Mouse (Mus musculus) heart, adult 10 weeks (tissue): ENCODE results near the gene Olfr666. TPM values are rescaled to one million over a fixed set of nuclear protein-coding genes. Genes with fewer than 3 reads are reported as not detected.

Source experiments
- polyA plus RNA-seq: library from polyadenylated mRNA; stranded (reverse); fragments of 350-450 nt; fragmentation: Illumina TruSeq; extraction: RNeasy Lipid Tissue Mini Kit (QIAGEN cat#74804); gene quantifications from one replicate; pipeline ENCODE4 v1.2.3, GENCODE M21; 2014; ENCODE audit warnings: low read depth, low replicate concordance

Gene Olfr666
- polyA plus RNA-seq = not detected

DNA sequence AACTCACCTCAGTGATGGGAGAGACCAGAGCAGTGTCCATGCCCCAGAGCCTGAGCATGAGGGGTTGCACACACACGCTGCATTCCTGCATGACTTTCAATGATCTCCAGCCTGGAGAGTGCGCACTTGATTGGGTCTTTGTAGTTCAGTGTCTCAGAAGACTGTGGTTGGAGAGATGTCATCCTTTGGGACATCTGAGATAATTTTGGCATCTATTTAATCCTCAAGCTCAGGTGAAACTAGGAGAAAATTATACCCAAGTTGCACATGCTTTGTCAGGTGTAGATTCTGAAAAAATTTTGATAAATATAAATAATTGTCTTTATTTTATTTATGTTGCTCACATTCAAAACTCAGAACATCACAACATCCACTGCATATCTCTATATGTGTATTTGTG, at the start of gene Olfr666:
Olfr666 (minus strand) TSS at position 101 of the 400 bp plus-strand sequence.

GRCm38 (mm10) chr7:104933940-104934339, 38.2 kb upstream of the Olfr666 start, which contains the start of gene Olfr669:
Olfr669 (plus strand) TSS chr7:104934240.

DNA sequence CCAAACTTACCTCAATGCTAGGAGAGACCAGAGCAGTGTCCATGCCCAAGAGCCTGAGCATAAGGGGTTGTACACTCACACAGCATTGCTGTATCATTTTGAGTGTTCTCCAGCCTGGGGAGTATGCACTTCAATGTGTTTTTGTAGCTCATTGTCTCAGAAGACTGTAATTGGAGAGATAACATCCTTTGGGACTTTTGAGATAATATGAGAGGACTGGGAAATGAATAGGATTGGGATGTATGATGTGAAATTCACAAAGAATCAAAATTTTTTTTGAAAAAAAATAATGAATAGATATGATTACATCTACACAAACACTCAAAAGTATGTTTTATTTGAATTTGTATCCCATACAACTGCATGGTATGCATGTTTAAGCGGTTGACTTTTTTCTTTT, 32.2 kb upstream of the Olfr666 start, which contains the start of gene Olfr668:
Olfr668 (minus strand) TSS at position 101 of the 400 bp plus-strand sequence.

GRCm38 (mm10) chr7:104921382-104921781, 25.6 kb upstream of the Olfr666 start, which contains the start of gene Olfr667:
Olfr667 (minus strand) TSS chr7:104921482.

DNA sequence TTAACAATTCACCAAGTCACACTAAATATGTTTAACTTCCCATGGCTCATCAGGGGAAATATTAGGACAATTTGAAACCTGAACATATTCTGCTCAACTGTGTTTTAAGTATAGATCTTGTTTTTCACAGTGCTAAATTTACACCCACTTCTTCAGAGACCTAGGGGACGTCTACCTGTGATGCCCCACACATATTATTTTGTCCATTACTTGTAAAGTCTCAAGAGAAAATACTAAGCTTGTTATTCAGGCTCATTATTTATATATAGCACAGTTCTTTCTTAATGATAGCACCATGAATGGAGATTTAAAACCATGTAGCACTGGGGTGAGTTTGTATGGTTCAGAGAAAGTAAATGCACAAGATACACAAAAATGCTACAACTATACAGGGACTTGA, 18.0 kb downstream of the Olfr666 start, which contains the start of gene Olfr665:
Olfr665 (plus strand) TSS at position 301 of the 400 bp plus-strand sequence.

DNA sequence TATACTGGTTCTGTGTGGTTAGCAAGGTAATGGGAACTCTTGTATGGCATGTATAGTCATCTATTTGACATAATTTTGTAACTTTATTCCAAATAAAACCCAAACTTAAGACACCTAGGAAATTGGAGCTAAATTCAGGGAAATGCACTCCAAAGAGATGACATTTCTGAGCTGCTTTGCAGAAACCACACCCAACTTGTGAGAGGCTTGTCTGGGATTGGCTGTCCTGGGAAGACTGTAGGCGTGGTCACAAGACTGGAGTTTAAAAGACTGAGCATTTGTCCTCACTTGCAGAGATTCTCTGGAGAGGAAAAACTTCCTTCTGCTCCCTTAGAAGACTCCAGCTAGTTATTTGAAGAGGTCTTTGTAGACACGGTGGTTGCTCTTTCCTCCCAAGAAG, 39.0 kb downstream of the Olfr666 start, which contains the start of gene Usp17la:
Usp17la (plus strand) TSS at position 301 of the 400 bp plus-strand sequence.

GRCm38 (mm10) chr7:104842503-104842902, 53.2 kb downstream of the Olfr666 start, which contains the start of gene Usp17lb:
Usp17lb (minus strand) TSS chr7:104842603.

Other genes with a start within 250 kb of the Olfr666 start
- gene Olfr658, start 248.6 kb downstream of the Olfr666 start, polyA plus RNA-seq = not detected
- gene Olfr659, start 229.2 kb downstream of the Olfr666 start, polyA plus RNA-seq = not detected
- gene Olfr661, start 209.5 kb downstream of the Olfr666 start, polyA plus RNA-seq = not detected
- gene Usp17le, start 118.5 kb downstream of the Olfr666 start, polyA plus RNA-seq = not detected
- not detected for gene Usp17lb, start 53.3 kb downstream of the Olfr666 start, polyA plus RNA-seq
- not detected for gene Usp17la, start 38.9 kb downstream of the Olfr666 start, polyA plus RNA-seq
- not detected for gene Olfr665, start 17.9 kb downstream of the Olfr666 start, polyA plus RNA-seq
- gene Olfr667, start 25.5 kb upstream of the Olfr666 start, polyA plus RNA-seq = not detected
- gene Olfr668, start 32.1 kb upstream of the Olfr666 start, polyA plus RNA-seq = not detected
- not detected for gene Olfr669, start 38.3 kb upstream of the Olfr666 start, polyA plus RNA-seq
- not detected for gene Olfr670, start 66.7 kb upstream of the Olfr666 start, polyA plus RNA-seq
- not detected for gene Olfr671, start 83.2 kb upstream of the Olfr666 start, polyA plus RNA-seq
- gene Olfr672, start 106.1 kb upstream of the Olfr666 start, polyA plus RNA-seq = not detected
- gene Olfr675, start 132.5 kb upstream of the Olfr666 start, polyA plus RNA-seq = not detected
- not detected for gene Olfr676, start 136.7 kb upstream of the Olfr666 start, polyA plus RNA-seq
- gene Olfr677, start 155.4 kb upstream of the Olfr666 start, polyA plus RNA-seq = not detected
- not detected for gene Olfr678, start 168.5 kb upstream of the Olfr666 start, polyA plus RNA-seq
- not detected for gene Olfr679, start 185.3 kb upstream of the Olfr666 start, polyA plus RNA-seq
- not detected for gene Olfr680-ps1, start 196.9 kb upstream of the Olfr666 start, polyA plus RNA-seq
- not detected for gene Olfr681, start 220.9 kb upstream of the Olfr666 start, polyA plus RNA-seq